Mouse (Mus musculus) spleen, postnatal 36 days (tissue): ENCODE data around the gene Frs2.
A peak's percentile ranks its signal among the peaks of the same experiment; 100 is the strongest.
"Not testable (repeated sequence)": the region's sequence is repeated elsewhere in the genome, so short reads cannot be mapped to it uniquely, and the experiment has no call there.

Experiments used
- DNase-seq, 2 experiments: peaks; one replicate each; pipeline ENCODE4 v3.0.0; 2022; ENCODE audit warnings: low spot score in 2 of 2, mixed read lengths in 1 of 2

Gene Frs2

GRCm38 (mm10) chr10:117045175-117046056 lies 102.9 kb downstream of the Frs2 start, which contains the start of gene Lrrc10:
TSS of gene Lrrc10 (plus strand) at chr10:117045341.
- DNase-seq: no peak

DNA sequence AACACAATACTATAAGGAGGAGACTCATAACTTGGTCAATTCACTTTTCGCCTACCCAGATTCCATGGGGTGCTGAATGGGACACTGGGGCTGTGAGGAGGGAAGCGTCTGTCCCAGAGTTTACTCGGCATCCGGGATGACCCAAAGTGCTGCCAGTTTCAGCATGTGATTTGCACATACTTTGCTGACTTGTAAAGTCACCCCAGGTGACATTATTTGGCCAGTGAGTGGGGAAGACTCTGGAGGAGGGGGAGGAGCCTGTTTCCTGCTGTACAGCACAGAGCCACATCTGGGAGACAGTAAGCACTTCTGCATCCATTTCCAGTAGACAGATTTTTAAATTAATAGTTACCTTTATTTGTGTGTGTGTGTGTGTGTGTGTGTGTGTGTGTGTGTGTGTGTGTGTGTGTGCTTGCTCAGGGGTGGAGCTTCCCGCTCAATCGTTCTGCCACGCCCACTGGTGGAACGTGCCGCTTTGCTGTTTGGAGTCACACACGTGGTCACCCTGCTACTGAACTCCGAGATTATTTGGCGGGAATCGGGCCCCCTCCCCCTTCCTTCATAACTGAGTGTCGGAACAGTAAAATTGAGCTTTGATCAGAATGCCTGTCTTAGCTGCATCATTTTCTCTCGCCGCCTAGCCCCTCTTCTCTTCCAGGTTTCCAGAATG lies 104.7 kb downstream of the Frs2 start:
- DNase-seq: not testable (repeated sequence)

GRCm38 (mm10) chr10:117042295-117042694 lies 106.0 kb downstream of the Frs2 start:
- no peak for DNase-seq

- no peak for DNase-seq
Observed at GRCm38 (mm10) chr10:117040355-117040754, 108.0 kb downstream of the Frs2 start.

GRCm38 (mm10) chr10:117033785-117034184 lies 114.5 kb downstream of the Frs2 start:
- peak; percentile 46 to 64 for DNase-seq

- DNase-seq: no peak
Observed at GRCm38 (mm10) chr10:117031160-117031559, 117.2 kb downstream of the Frs2 start.

DNA sequence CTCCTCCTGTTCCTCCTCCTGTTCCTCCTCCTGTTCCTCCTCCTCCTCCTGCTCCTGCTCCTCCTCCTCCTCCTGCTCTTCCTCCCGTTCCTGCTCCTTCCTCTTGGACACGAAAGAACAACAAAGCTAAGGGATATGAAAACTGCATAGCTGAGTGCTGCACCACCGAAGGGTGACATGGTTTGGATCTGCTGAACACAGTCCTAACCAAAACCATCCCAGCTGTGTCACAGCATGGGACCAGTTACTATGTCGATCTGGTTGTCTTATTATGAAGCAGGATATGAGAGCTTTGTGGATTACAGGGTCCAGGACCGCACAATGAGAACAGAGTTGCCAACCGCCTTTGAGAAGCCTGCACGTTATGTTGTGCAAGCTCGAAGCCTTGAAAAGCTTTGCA lies 122.2 kb downstream of the Frs2 start:
- DNase-seq: no peak

- not testable (repeated sequence) for DNase-seq
Observed at GRCm38 (mm10) chr10:117025776-117026175, 122.6 kb downstream of the Frs2 start.

GRCm38 (mm10) chr10:117023693-117024092 lies 124.6 kb downstream of the Frs2 start:
- no peak for DNase-seq

GRCm38 (mm10) chr10:117021020-117021754 lies 127.1 kb downstream of the Frs2 start:
- DNase-seq: no peak
